Mouse (Mus musculus): Measurements from ENCODE around the gene Ednra.

The Ednra gene

DNA sequence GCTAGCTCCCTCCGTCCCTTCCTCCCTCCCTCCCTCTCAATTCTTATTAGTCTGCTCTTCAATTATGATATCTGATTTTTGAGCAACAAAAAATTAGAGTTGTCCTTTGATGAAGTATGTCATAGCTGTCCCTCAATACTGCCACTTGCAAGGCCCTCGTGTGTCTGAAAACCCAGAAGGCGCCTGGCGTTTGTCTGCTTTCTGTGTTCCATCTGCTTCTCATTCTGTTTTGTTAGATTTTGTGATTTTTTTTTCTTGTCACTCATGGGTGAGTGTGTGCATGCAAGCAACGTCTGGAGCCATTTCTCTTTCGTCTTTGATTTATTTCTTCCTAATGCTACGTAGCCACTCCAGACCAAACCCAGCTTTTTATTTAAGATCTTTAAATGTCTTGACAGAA lies 9.8 kb downstream of the Ednra start:
- peak; percentile 13 for DNase-seq

DNA sequence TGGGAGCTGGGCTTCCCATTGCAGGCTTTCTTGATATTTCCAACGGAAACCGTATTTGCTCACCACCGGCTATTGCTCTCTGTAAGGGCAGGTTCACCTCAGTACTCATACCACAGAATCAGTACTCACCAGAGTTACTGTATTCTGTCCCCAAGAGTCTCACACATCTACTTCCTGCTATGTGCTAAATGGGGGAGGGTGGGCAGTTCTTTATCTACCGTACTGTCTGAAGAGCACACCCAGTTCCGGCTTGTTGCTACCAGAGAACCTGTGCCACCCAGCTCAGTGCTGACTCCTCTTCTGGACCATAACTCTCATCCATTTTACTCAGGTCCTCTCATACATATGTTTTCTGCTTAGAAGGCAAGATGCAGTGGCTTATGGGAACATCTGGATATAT lies 10.6 kb downstream of the Ednra start:
- peak; percentile 59 for DNase-seq

DNA sequence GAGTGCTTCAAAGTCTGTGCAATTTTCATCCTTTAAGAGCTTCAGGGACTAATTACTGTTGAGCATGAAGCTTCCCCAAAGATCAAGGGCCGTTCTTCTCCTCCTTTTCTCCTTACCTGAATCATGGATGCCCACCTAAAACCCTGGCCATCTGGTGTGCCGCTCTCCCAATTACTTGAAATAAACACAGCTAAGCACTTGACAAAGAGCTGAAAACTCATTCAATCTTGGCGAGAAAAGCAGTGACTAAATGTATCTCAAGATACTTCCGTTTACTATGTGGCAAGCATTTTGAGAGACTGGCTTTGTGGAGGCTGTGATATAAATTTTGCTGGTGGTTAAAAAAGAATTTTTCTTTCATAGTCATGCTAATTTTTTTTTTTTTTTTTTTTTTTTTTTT lies 19.5 kb downstream of the Ednra start:
- peak; percentile 74 for DNase-seq

DNA sequence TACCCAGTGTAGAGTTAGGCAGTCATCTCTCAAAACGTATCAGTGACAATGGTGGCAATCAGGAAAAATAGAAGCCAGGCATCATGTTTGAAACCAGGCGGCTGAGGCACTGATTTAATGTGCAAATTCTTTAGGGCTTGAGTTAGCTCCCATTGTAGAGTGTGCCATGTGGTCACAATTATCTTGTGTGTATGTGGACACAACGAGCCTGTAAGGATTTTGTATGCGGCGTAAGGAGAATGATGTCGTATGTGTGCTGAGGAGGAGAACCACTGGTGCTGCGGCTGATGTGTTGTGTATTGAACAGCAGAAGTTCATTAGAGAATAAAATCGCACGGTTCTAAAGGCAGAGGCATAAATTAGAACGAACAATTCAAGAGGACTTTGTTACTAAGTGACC lies 26.2 kb downstream of the Ednra start:
- peak; percentile 49 for DNase-seq

DNA sequence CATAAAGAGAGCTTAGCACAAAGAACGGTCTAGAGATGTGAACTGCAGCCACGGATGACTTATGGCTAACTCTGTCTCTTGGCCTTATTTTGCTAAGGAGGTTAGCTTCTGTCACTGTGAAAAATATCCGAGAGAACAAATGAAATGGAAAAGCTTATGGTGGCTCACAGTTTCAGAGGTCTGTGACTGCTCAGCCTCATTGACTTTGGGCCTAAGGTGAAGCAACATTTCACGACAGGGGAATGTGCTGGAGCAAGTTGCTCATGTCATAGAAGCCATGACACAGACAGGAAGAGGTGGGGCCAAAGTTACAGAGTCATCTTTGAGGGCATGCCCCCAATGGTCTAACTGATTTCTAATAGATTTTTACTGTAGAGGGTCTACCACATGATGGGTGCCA lies 28.1 kb downstream of the Ednra start:
- peak; percentile 37 for DNase-seq

DNA sequence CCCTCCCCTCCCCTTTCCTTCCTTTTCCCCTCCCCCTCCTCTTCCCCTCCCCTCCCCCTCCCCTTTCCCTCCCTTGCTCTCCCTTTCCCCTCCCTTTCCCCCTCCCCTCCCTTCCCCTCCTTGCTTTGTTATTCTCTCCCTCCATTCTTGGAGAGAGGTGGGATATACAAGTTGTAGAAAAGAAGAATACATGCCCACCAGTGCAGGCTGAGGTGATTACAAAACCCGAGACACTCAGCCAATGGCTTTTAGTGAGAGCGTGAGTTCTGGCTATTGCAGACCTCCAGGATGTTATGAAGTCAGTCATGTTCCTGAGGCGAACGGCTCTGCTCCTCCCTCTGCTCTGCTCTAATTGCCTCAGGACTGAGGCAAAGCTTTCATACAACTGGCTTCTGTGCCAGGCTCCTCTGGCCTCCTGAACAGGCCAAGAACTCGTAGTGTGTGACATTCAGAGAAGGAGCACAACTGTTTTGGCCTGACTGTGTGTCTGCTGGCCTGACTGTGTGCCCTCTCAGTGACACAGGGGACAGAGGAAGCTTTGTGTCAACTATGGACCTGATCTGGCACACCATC lies 28.7 kb downstream of the Ednra start:
- DNase-seq = peak; percentile 81

DNA sequence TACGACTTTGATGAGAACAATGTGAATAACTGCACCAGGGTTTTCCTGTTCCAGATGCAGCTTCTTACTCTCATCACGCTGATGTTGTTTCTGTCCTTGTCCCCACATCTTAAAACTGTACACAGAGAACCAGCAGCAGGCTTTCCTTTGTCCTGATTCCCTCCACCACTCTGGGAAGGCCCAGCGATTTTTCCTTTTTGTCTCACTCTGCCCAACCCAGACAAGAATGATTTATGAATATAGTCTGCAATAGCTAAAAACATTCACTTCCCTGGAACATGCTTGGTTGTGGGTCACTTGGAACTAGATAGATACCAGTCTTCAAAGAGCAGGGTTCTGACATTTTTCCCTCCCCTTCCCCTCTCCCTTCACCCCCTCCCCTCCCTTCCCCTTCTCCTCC lies 29.2 kb downstream of the Ednra start:
- DNase-seq = peak; percentile 60

DNA sequence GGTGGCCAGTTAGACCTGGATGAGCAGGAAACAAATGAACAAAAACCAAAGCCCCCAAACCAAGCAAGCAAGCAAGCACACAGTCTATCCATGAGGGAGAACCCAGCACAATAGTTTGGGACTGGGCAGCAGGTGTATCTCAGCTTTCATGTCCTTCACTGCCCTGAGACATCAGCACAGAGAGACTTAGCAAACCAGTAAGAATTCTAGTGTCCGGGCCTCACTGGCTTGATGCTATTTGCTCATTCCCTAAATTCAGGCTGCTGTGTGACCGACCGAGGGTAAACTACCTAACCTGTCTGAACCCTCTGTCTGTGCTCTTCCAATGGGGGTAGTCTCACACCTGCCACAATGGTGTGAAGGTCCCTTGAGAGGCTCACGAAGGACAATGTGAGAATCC lies 29.7 kb downstream of the Ednra start:
- peak; percentile 68 for DNase-seq

DNA sequence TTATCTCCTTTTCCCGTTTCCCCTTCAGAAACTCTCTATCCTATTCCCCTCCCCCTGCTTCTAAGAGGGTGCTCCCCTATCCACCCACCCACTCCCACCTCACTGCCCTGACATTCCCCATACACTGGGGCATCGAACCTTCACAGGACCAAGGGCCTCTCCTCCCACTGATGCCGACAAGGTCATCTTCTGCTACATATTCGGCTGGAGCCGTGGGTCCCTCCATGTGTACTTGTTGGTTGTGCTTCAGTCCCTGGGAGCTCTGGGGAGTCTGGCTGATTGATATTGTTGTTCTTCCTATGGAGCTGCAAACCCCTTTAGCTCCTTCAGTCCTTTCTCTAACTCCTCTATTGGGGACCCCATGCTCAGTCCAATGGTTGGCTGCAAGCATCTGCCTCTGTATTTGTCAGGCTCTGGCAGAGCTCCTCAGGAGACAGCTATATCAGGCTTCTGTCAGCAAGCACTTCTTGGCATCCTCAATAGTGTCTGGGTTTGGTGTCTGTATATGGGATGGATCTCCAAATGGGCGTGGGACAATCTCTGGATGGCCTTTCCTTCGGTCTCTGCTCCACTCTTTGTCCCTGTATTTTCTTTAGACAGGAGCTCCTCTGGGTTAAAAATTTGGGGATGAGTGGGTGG lies 34.7 kb downstream of the Ednra start:
- DNase-seq = peak; percentile 79

DNA sequence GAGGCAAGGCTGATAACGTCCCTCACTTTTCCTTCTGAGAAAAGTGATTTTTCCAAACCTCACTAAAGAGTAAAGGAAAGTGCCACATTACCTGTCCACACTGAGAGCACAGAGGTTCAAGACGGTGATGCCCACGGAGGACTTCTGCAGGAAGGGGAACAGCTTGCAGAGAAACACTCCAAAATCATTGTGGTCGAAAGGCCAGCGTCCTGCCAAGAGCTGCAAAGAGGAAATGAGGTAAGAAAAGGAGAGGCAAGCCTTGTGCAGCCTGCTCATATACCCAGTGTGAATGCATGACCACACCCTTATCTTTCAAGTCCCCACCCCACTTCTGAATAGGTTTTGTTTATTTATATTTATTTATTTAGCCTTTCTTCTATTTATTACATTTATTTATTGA lies 35.3 kb downstream of the Ednra start:
- peak; percentile 55 for DNase-seq

DNA sequence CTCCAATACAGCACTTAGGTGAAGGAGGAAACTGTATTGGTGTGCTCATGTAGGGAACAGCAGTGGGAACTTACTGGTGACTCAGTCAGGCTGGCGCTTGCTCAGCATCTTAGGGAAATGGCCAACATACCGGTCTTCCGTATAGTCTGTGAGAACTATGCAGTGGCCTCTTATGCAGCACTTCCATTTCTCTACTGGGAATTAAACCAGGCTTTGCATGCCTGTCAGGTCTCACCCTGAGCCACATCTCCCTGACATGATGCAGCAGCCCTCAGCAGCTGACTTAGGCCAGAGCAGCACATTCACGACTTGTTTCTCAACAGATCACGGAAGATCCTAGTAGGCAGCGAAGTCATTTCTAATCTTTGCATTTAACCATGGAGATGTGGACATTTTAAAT lies 39.9 kb downstream of the Ednra start:
- peak; percentile 66 for DNase-seq

DNA sequence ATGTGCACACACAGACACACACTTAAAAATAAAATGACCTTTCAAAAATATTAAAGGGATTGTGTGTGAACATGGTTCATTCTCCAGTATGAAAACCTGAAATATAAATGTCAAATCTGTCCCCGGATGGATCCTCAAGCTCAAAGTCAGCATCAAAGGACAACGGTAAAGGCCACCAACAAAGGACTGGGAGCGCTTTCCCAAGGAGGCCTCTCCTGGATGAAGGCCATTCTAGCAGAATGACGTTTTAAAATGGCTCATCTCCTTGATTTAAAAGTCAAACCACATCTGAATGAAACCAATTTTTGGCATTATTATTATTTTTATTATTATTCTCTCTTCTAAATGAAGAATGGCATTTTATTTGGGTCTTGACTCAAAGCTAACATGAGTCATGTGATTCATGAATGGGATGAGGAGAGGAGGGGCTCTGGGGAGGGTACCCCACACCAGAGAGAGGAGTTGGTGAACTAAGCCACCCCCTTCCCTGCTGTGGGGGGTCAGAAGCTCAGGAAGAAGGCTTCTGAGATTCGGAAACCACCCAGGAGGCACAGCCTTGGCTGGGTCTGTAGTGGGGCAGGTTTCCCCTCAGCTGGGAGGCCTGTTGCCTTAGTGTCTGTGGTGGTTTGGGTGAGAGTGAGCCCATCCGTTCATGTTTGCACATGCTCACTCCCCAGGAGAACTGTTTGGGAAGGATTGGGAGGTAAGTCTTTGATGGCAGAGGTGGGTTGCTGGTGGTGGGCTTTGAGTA lies 40.7 kb downstream of the Ednra start:
- peak; percentile 80 for DNase-seq

DNA sequence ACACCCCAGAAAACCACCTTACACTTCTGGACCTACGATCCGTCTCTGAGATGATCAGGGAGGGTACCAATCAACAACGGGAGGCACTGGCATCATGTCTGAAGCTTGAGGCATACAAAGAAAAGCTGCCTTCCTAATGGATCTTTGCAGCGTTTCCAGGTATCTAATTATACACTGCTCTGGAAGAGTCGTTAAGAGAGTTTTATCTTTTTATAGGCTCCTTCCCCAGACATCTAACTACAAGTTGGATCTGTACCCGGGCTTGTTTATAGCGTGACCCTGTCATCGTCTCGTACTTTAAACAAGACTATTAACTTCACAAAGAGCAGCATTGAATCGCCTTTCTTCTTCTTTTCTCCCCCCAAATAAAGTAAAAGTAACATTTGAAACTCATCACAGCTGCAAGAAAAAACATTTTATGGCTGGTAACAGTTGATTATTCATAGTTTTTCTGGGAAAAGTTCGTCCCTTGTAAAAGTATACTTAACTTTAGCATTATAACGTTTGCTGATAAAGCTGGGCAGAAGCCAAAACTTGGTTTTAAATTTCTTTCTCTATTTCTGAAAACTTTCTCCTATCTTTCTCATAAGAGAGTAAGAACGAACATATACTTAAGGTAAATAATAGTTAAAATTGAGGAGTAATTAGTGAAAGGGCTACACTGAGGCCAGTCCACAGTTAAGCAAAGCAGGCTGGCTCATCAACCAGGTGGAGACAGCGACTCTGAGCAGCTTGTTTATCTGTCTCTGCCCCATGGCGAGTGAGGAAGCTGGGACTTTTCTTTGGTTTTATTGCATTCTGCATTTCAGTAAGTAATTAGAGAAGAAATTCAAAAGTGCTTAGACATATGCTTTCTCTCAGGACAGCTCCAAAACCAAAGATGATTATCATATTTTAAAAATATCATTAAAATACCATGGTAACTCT lies 42.0 kb downstream of the Ednra start:
- DNase-seq = peak; percentile 71

DNA sequence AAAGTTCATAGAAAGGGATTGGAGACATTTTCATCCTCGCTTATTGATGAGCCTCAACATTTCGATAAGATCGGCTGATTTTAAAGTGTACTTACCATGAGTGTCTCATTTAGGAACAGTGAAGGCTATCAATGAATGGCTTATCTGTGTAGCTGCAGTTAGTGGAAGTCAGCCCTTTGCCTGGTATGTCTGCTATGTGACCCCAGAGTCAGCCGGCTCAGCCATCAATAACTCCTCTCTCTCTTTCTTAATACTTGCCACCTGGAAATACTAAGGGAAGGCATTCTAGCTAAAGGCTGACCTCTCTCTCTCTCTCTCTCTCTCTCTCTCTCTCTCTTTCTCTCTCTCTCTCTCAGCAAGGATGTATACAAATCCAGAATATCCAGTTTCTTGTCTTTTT lies 52.2 kb downstream of the Ednra start:
- DNase-seq = peak; percentile 66

DNA sequence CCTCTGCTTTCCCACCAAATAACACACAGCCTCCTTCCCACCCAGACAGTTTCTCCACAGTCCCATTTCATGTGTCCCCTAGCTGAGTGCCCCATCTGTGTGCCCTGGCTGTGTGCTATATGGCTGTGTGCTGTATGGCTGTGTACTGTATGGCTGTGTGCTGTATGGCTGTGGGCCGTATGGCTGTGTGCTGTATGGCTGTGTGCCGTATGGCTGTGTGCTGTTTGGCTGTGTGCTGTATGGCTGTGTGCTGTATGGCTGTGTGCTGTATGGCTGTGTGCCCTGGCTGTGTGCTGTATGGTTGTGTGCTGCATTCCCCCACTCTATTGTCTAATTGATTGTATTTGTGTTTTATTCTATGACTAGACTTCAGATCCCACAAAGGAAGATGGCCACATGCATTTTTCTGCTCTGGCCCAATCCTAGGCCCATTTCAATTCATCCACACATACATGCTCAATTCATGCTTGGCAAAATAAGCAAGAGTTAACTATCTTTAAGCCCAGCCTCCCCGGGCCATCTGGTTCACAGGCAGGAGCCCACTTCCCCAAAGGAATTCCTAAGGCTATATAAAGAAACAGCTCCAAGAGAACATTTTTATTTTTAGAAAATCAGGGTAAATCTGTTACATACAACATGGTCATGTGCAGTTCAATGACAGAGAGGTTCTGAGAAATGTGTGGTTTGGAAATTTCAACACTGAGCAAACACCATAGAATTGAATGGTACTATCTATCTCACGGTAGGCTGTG lies 53.5 kb downstream of the Ednra start:
- peak; percentile 85 for DNase-seq

DNA sequence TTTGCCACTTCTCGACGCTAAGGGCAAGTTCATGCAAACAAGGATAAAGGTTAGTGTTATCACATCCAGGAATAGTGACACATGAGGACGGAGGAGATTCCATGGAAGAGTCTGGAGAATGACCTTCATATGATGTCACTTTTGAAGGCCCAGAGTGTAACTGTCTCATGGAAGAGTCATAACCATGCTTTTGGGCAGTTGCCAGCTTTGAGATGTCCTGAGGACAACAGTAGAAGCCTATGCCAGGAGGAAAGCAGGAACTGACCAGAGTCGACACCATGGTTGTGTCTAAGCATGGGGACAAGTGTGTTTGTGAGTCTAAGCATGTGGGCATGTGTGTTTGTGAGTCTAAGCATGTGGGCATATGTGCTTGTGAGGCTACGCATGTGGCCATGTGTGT lies 56.3 kb downstream of the Ednra start:
- peak; percentile 63 for DNase-seq

DNA sequence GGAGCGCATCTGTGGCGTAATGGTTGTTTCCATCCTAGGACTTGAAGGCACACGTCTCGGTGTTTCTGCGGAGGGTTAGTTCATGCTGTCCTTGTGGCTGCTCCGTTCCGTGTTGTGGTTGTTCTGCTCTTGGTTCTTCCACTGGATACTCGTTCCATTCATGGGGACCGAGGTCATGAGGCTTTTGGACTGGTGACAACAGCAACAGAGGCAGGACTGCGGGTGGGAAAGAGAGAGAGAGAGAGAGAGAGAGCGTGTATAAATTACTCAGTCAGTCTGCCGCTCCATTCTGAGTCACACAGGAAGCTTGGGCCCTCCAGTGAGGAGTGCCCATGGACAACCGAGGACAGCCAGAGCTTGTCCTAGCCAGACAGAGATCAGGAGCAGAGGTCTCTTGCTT lies 59.4 kb downstream of the Ednra start:
- peak; percentile 90 for DNase-seq

DNA sequence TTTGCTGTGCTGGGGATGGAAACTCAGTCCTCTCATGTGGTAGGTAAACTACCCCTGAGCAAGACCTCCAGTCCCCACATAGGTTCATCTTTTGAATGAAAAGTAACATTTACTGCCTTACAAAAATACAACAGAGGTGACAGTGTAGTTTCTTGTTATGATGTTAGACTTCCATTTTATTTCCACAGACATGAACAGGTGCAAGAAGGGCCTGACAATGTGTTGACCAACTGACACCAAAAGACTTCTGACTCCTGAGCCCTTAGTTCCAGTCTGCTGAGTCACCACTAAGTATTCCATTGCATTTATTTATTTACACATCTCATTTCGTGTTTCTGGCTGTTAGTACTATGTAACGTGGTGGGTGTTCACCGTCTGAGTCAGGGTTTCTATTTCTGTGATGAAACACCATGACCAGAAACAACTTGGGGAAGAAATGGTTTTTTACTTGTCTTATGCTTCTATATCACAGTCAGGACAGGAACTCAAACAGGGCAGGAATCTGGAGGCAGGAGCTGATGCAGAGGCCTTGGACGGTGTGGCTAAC lies 64.7 kb downstream of the Ednra start:
- DNase-seq = peak; percentile 50

DNA sequence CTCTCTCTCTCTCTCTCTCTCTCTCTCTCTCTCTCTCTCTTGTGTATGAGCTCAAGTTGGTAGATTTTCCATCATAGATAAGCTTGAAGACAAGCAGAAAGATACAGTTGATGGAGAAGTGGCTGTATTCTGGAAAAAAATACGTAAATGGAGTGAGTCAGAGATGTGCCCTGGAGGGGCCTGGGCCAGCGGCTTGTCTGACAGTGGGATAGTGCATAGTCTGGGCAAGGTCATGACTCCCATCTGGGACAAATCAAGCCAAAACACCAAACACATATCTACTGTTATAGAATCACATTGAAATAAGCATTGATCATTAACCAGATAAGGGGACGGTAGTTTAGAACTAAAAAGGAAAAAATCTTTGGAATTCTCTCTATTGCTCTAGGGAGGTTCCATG lies 65.9 kb downstream of the Ednra start:
- peak; percentile 83 for DNase-seq

DNA sequence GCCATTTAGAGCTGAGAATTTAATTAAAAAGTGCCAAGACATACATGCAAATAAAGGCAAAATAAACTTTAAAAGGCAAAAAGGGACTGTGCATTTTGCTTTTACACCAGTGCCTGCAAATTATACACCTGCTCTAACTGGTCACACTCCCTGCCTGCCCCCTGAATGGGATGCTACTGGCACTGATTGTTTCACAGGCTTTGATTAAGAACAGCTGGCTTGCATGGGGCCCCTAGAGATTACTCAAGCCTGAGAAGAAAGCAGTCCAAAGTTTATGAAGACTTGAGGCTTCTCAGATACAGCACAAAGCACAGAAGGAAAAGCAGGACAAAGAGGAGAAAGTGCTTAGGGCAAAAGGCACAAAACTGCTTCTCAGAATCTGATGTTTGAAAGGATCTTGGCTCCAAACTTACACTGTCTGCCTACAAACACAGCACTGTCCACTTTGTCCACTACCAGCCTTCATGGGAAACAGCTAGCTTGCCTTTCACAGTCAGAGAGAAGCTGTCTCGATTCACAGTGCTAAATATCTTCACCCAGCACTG lies 73.5 kb downstream of the Ednra start:
- DNase-seq = peak; percentile 89

DNA sequence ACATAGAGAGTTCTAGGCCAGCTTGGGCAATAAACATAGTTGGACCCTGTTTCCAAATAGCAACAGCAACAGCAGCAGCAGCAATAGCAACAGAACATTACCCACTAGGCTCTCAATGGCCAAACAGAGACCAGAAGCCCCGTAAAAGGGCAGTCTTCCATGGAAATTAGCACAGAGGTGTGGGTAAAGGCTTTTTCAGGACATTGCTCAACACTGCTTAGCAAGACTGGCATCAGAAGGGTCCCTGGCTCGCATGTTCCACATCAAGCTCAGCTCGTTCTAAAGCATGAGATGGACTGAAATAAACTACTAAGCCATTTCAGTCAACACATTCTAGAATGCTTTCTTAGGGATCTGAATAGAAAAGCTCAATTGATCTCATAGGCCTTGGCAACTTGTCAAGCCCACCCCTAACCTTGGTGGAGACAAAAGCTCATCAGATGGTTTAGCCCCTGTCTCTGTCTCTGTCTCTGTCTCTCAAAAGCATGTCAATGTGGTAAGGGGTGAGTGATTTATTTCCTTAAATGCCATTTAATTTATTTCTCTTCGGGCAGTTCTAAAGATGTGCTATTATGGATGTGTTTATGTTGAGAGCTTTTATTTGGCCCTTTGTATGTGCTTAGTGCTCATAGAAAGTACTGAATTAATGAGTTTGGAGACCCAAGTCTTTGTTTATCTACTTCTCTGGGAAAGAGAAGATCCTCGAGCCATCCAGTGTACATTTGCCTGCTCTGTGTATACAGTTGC lies 84.0 kb downstream of the Ednra start:
- peak; percentile 17 for DNase-seq
